Mouse (Mus musculus) hindbrain, embryonic 10.5 days (tissue): ENCODE measurements around the gene Gm20441. TPM values are rescaled to one million over a fixed set of nuclear protein-coding genes. Genes with fewer than 3 reads are reported as not detected.
A peak's percentile ranks its signal among the peaks of the same experiment; 100 is the strongest.

Experiments used
- DNase-seq: peaks from one replicate; pipeline ENCODE4 v3.0.0-alpha.2; 2017; ENCODE audit warnings: low spot score
- H3K27ac ChIP-seq: fragments of 300-500 bp; sonication (generic); 2 replicates; pipeline ENCODE4 v1.5.1; 2016; ENCODE audit warnings: mild to moderate bottlenecking, moderate library complexity
- H3K27me3 ChIP-seq: fragments of 300-500 bp; sonication (generic); 2 replicates; pipeline ENCODE4 v1.6.1; 2016; ENCODE audit warnings: mild to moderate bottlenecking; ENCODE audit not compliant: poor library complexity, insufficient read depth, severe bottlenecking
- H3K36me3 ChIP-seq: fragments of 300-500 bp; sonication (generic); 2 replicates; pipeline ENCODE4 v1.6.1; 2016; ENCODE audit warnings: mild to moderate bottlenecking, moderate library complexity
- H3K4me1 ChIP-seq: fragments of 300-500 bp; sonication (generic); replicated peaks from 2 replicates; pipeline ENCODE4 v1.6.1; 2016; ENCODE audit warnings: mild to moderate bottlenecking
- H3K4me3 ChIP-seq: fragments of 300-500 bp; sonication (generic); 2 replicates; pipeline ENCODE4 v1.5.1; 2016; ENCODE audit warnings: mild to moderate bottlenecking, moderate library complexity
- H3K9me3 ChIP-seq: fragments of 300-500 bp; sonication (generic); 2 replicates; pipeline ENCODE4 v1.6.1; 2016; ENCODE audit warnings: mild to moderate bottlenecking, moderate library complexity
- WGBS: fragments of 180-500 bp; shearing (Covaris S2); methylation state at CpG from one replicate; pipeline ENCODE4 v1.1.7; 2016; 5-methylcytosine and 5-hydroxymethylcytosine counted together
- polyA plus RNA-seq: library from polyadenylated mRNA; unstranded; fragments of >200 nt; fragmentation: Nextera tagmentation; extraction: Ambion mirVana; gene quantifications from 2 replicates; pipeline ENCODE4 v1.2.1, GENCODE M21; 2016

The Gm20441 gene
- not detected in 2 replicates for polyA plus RNA-seq

DNA sequence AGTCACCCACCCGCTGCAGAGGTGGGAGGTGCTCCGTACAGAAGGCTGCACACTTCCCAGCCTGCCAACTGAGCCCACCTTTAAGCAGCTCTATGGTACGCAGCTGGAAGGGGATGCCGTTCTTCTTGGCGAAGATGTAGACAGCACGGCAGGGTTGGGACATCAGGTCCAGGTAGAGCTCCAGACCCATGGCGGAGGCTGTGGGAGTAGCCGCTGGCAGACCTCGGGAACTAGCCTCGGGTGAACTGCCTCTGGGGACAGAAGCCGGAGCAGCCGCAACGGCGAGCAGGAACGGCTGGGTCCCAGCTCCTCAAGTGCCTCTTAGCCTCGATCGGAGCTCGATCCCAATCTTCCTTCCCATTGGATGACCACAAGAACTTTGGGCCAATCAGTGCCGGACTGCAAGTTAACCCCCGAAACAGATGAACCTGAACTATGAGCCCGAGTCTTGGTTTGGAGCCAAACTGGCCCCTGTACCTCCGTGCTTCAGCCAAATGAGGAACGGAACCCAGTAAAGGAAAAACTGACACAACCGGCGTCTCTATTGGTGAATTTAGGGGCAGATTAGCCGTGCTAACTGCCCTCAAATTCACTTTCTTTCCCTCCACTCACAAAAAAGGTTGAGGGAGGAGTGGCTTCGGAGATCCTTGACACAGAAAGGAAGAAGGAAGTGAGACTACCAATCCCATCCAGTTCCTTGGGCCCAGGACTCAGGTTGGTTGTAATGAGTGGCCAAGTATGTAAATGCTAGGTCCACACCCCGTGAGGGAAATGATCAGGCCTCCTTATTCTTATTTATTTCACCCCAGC, at the start of gene Gm20441, which contains the start of gene Gstt3:
TSS of gene Gm20441 (minus strand) at position 186 of the 810 bp plus-strand sequence.
TSS of gene Gstt3 (minus strand) at position 646 of the 810 bp plus-strand sequence.
- H3K27me3 ChIP-seq: peaks cover 58% of the 10 kb centered on the region
- H3K4me1 ChIP-seq: peaks cover 17% of the 10 kb centered on the region
- peak; percentile 64 for DNase-seq
- no peak within 1 kb of the TSS for H3K27ac ChIP-seq
- WGBS: 1% methylated on average over 28 of the region's 28 CpGs
- peak within 1 kb of the TSS; percentile 55 for H3K4me3 ChIP-seq
- no peaks in the 10 kb centered on the region for H3K36me3 ChIP-seq
- H3K9me3 ChIP-seq: no peaks in the 10 kb centered on the region

GRCm38 (mm10) chr10:75830275-75830670, 49.5 kb upstream of the Gm20441 start:
- WGBS: 88% methylated on average over 2 of the region's 2 CpGs
- peaks cover 29% of the 10 kb centered on the region for H3K27me3 ChIP-seq
- peaks cover 22% of the 10 kb centered on the region for H3K4me1 ChIP-seq
- no peaks in the 10 kb centered on the region for H3K9me3 ChIP-seq
- H3K27ac ChIP-seq: no peak overlapping the region
- DNase-seq: no peak
- no peaks in the 10 kb centered on the region for H3K36me3 ChIP-seq
- no peak overlapping the region for H3K4me3 ChIP-seq

DNA sequence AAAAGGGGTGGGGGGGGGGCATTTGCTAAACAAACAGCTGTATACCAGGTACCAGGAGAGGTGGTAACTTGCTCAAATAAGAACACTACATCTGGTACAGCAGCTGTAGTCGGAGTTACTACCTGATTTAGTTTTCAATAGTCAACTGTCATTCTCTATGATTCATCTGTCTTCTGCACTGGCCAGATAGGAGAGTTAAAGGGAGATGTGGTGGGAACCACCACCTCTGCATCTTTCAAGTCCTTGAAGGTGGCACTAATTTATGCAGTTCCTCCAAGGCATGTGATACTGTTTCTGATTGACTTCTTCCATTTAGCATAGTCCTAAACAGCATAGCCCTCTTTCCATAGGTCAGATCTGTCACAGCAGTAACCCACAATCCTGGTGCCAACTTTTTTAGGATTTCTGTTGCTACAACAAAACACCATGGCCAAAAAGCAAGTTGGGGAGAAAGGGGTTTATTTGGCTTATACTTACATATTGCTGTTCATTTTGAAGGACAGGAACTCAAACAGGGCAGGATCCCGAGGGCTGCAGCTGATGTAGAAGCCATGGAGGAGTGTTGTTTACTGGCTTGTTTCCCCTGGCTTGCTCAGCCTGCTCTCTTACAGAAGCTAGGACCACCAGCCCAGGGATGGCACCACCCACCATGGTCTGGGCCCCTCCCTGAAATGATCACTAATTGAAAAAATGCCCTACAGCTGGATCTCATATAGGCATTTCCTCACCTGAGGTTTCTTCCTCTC, 48.9 kb upstream of the Gm20441 start:
- H3K36me3 ChIP-seq: no peaks in the 10 kb centered on the region
- no peaks in the 10 kb centered on the region for H3K9me3 ChIP-seq
- DNase-seq: no peak
- H3K27ac ChIP-seq: no peak overlapping the region
- peaks cover 24% of the 10 kb centered on the region for H3K27me3 ChIP-seq
- peaks cover 16% of the 10 kb centered on the region for H3K4me1 ChIP-seq
- no peak overlapping the region for H3K4me3 ChIP-seq
- 88% methylated on average over 2 of the region's 2 CpGs for WGBS

- peaks cover 12% of the 10 kb centered on the region for H3K27me3 ChIP-seq
- H3K9me3 ChIP-seq: peaks cover under 1% of the 10 kb centered on the region; the same call in 1 of the 2 replicates
- H3K4me3 ChIP-seq: no peak overlapping the region
- DNase-seq: no peak
- H3K36me3 ChIP-seq: no peaks in the 10 kb centered on the region
- H3K4me1 ChIP-seq: peaks cover 4% of the 10 kb centered on the region
- no peak overlapping the region for H3K27ac ChIP-seq
Observed at GRCm38 (mm10) chr10:75828500-75828931, 47.8 kb upstream of the Gm20441 start.

- DNase-seq: no peak
Observed at GRCm38 (mm10) chr10:75827668-75828360, 47.1 kb upstream of the Gm20441 start.

DNA sequence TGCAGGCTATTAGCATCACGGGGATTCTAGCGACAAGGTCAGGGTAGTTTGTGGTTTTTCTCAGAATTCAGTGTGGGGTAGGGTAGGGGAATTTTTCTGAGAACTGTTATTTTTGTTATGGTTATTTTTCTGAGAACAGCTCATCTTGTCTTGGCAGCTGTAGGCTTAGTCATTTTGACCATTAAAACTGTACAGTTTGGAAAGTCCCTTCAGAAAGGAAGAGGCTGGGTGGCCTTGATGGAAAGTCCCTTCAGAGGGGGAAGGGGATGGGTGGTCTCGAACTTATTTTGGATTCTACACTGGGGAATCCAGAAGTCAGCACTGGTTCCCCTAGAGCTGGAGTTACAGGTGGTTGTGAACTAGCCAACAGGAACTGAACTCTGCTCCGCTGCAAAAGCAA, 43.8 kb upstream of the Gm20441 start:
- Histone ChIP-seq H3K9me3 (peaks cover 3% of the 10 kb centered on the region; the same call in 1 of the 2 replicates), H3K27me3 (no peaks in the 10 kb centered on the region), H3K4me1 (no peaks in the 10 kb centered on the region), H3K27ac (no peak overlapping the region), H3K4me3 (no peak overlapping the region), H3K36me3 (no peaks in the 10 kb centered on the region)
- DNase-seq: no peak
- WGBS: 86% methylated on average over 4 of the region's 4 CpGs

More at GRCm38 (mm10) chr10:75827668-75828360, 47.1 kb upstream of the Gm20441 start:
- Histone ChIP-seq H3K36me3 (no peaks in the 10 kb centered on the region), H3K9me3 (peaks cover 3% of the 10 kb centered on the region; the same call in 1 of the 2 replicates), H3K27me3 (peaks cover 5% of the 10 kb centered on the region; the same call in 1 of the 2 replicates), H3K27ac (no peak overlapping the region), H3K4me3 (no peak overlapping the region), H3K4me1 (no peaks in the 10 kb centered on the region)
- 96% methylated on average over 4 of the region's 4 CpGs for WGBS

GRCm38 (mm10) chr10:75823782-75824181, 43.0 kb upstream of the Gm20441 start:
- Histone ChIP-seq H3K36me3 (no peaks in the 10 kb centered on the region), H3K27me3 (no peaks in the 10 kb centered on the region), H3K27ac (no peak overlapping the region), H3K9me3 (peaks cover 3% of the 10 kb centered on the region; the same call in 1 of the 2 replicates), H3K4me1 (no peaks in the 10 kb centered on the region), H3K4me3 (no peak overlapping the region)
- DNase-seq: no peak
- 86% methylated on average over 1 of the region's 1 CpGs for WGBS

- 96% methylated on average over 2 of the region's 2 CpGs for WGBS
- no peak within 1 kb of the TSS for H3K4me3 ChIP-seq
- no peaks in the 10 kb centered on the region for H3K4me1 ChIP-seq
- DNase-seq: no peak
- no peaks in the 10 kb centered on the region for H3K27me3 ChIP-seq
- no peaks in the 10 kb centered on the region for H3K36me3 ChIP-seq
- H3K27ac ChIP-seq: no peak within 1 kb of the TSS
- peaks cover 3% of the 10 kb centered on the region; the same call in 1 of the 2 replicates for H3K9me3 ChIP-seq
Observed at GRCm38 (mm10) chr10:75822443-75822842, 41.7 kb upstream of the Gm20441 start, which contains the start of gene Gstt4. TSS of gene Gstt4 (minus strand) at chr10:75822543.

DNA sequence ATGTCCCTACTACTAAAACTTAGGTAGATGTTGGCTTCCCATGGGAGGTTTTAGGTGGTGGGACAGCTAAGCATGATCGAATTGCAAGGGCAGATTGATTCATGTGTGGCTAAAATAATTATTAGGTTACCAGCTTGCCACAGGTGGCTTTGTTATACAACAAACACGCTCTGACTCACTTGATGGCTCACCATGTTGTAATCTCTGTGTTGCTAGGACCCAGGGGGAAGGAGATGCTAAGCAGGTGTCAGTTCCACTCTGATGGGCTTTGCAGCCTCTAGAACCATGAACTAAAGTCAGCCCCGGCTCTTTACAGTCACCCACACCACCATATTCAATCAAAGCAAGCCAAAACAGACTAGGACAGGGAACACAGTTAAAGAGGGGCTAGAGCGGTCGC, 39.1 kb upstream of the Gm20441 start:
- H3K4me1 ChIP-seq: no peaks in the 10 kb centered on the region

DNA sequence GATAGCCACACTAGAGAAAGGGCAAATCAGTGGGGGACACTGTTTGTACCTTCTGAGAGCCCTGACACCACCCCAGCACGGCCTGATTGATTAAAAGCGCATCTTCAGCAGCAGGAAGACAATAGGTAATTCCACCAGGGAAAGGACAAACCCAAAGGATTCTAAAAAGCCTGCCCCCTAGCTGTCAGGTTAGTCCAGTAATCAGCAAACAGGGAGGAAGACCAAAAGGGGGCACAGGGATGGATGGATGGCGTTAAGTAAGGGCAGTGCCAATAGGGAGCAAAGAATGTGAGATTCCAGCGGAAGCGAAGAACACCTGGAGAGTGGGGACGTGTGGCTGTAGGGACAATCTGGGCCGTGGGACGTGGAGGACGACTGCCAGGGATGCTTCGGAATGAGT, 37.9 kb upstream of the Gm20441 start:
- no peak for DNase-seq
- Histone ChIP-seq H3K27me3 (no peaks in the 10 kb centered on the region), H3K9me3 (peaks cover 3% of the 10 kb centered on the region; the same call in 1 of the 2 replicates), H3K27ac (no peak overlapping the region), H3K4me1 (no peaks in the 10 kb centered on the region), H3K4me3 (no peak overlapping the region), H3K36me3 (no peaks in the 10 kb centered on the region)
- 56% methylated on average over 10 of the region's 10 CpGs for WGBS

More for the DNA sequence above, 39.1 kb upstream of the Gm20441 start:
- H3K27ac ChIP-seq: no peak overlapping the region
- 89% methylated on average over 5 of the region's 5 CpGs for WGBS
- no peaks in the 10 kb centered on the region for H3K36me3 ChIP-seq
- no peak for DNase-seq
- H3K4me3 ChIP-seq: no peak overlapping the region
- H3K27me3 ChIP-seq: no peaks in the 10 kb centered on the region
- H3K9me3 ChIP-seq: peaks cover 3% of the 10 kb centered on the region; the same call in 1 of the 2 replicates

- H3K4me3 ChIP-seq: no peak overlapping the region
- no peaks in the 10 kb centered on the region for H3K36me3 ChIP-seq
- H3K27me3 ChIP-seq: no peaks in the 10 kb centered on the region
- no peak overlapping the region for H3K27ac ChIP-seq
- 75% methylated on average over 2 of the region's 2 CpGs for WGBS
- no peaks in the 10 kb centered on the region for H3K9me3 ChIP-seq
- H3K4me1 ChIP-seq: no peaks in the 10 kb centered on the region
- DNase-seq: no peak
Observed at GRCm38 (mm10) chr10:75804217-75804616, 23.5 kb upstream of the Gm20441 start.

DNA sequence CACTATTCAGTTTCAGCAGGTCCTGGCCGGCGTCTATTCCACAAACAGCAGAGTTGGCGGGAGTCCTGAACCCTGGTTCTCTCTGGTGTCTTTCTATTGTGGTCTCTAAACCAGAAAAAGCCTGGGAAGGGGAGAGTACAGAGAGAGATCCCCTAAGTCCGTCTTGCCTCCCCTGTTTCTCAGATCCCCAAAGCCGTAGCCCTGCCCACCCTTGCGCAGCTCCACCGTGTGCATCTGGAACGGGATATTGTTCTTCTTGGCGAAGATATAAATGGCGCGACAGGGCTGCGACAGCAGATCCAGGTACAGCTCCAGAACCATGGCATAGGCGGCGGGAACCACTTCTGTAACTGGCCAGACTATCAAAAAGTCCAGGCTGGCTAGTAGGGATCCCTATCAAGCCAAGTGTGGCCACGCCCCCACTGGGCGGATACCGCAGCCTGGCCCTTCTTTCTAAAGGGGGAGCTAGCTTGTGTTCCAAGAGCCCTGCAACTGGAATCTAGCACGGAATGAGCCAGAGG, 17.5 kb upstream of the Gm20441 start, which contains the start of gene Gstt1:
TSS of gene Gstt1 (minus strand) at position 409 of the 521 bp plus-strand sequence.
- Histone ChIP-seq H3K9me3 (no peaks in the 10 kb centered on the region), H3K27ac (peak within 1 kb of the TSS; percentile 64; the same call in 1 of the 2 replicates), H3K36me3 (no peaks in the 10 kb centered on the region), H3K4me1 (peaks cover 31% of the 10 kb centered on the region), H3K27me3 (peaks cover 24% of the 10 kb centered on the region), H3K4me3 (peak within 1 kb of the TSS; percentile 52)
- DNase-seq: peak; percentile 44
- WGBS: 5% methylated on average over 18 of the region's 18 CpGs
